Mouse (Mus musculus) C2C12 (cell line): ENCODE results near the gene Hddc3. TPM values are rescaled to one million over a fixed set of nuclear protein-coding genes. Genes with fewer than 3 reads are reported as not detected.
"Not testable (repeated sequence)": the region's sequence is repeated elsewhere in the genome, so short reads cannot be mapped to it uniquely, and the experiment has no call there.

Source experiments
- H3K27me3 ChIP-seq: one replicate; pipeline ENCODE4 v1.6.1; 2011; ENCODE audit not compliant: control insufficient read depth, insufficient read depth, insufficient read length
- H3K36me3 ChIP-seq: one replicate; pipeline ENCODE4 v1.6.1; 2011; ENCODE audit not compliant: control insufficient read depth, insufficient read depth
- H3K4me3 ChIP-seq: one replicate; pipeline ENCODE4 v1.5.1; 2011; ENCODE audit warnings: mild to moderate bottlenecking, control low read depth; ENCODE audit not compliant: poor library complexity, insufficient read depth, severe bottlenecking
- H3K79me2 ChIP-seq: one replicate; pipeline ENCODE4 v1.6.1; 2011; ENCODE audit not compliant: control insufficient read depth, insufficient read depth
- H3K79me3 ChIP-seq: one replicate; pipeline ENCODE4 v1.6.1; 2011; ENCODE audit warnings: low read depth, control low read depth
- H3ac ChIP-seq: one replicate; pipeline ENCODE3; 2011; ENCODE audit warnings: low read depth; ENCODE audit not compliant: control insufficient read depth, insufficient read length
- CEBPB ChIP-seq: IDR thresholded peaks from one replicate; pipeline ENCODE4 v1.6.1; 2011; ENCODE audit warnings: low read depth, mild to moderate bottlenecking, control low read depth, moderate library complexity
- CTCF ChIP-seq: IDR thresholded peaks from one replicate; pipeline ENCODE4 v1.5.1; 2011; ENCODE audit not compliant: control insufficient read depth, insufficient read depth, insufficient read length
- FOSL1 ChIP-seq: IDR thresholded peaks from one replicate; pipeline ENCODE4 v1.8.0; 2011; ENCODE audit warnings: mild to moderate bottlenecking, low read length; ENCODE audit not compliant: poor library complexity, insufficient read depth, severe bottlenecking
- MAX ChIP-seq: IDR thresholded peaks from one replicate; pipeline ENCODE4 v1.6.1; 2011; ENCODE audit warnings: mild to moderate bottlenecking, control low read depth
- MYOD1 ChIP-seq: IDR thresholded peaks from one replicate; pipeline ENCODE4 v1.6.1; 2011; ENCODE audit warnings: low read depth; ENCODE audit not compliant: control insufficient read depth, insufficient read length
- MYOG ChIP-seq: IDR thresholded peaks from one replicate; pipeline ENCODE4 v1.6.1; 2011; ENCODE audit not compliant: control insufficient read depth, insufficient read length; ENCODE audit errors: extremely low read depth
- USF1 ChIP-seq: IDR thresholded peaks from one replicate; pipeline ENCODE4 v1.6.1; 2011; ENCODE audit warnings: low read depth, mild to moderate bottlenecking, control low read depth, moderate library complexity
- polyA plus RNA-seq: library from polyadenylated mRNA; unstranded; fragments of >200 nt; fragmentation: generic; extraction: Trizol; gene quantifications from one replicate; pipeline ENCODE4 v1.2.1, GENCODE M21; 2012; ENCODE audit warnings: missing spikeins

The Hddc3 gene
- polyA plus RNA-seq, 1 experiment: 55.9 TPM

- no peaks in the 10 kb centered on the region for H3K27me3 ChIP-seq
- H3K4me3 ChIP-seq: no peak overlapping the region
- H3K79me3 ChIP-seq: peaks cover 9% of the 10 kb centered on the region
- H3K36me3 ChIP-seq: peaks cover 39% of the 10 kb centered on the region
- peaks cover 11% of the 10 kb centered on the region for H3K79me2 ChIP-seq
- no peak for TF ChIP-seq MAX
- H3ac ChIP-seq: no peak overlapping the region
Measured at GRCm38 (mm10) chr7:80318670-80319069, 24.2 kb upstream of the Hddc3 start.

GRCm38 (mm10) chr7:80319846-80320496 lies 22.9 kb upstream of the Hddc3 start:
- H3K27me3 ChIP-seq: no peaks in the 10 kb centered on the region
- peaks cover 11% of the 10 kb centered on the region for H3K79me2 ChIP-seq
- H3K36me3 ChIP-seq: peaks cover 26% of the 10 kb centered on the region
- H3ac ChIP-seq: no peak overlapping the region
- TF ChIP-seq CTCF: no peak
- no peak for TF ChIP-seq CEBPB
- no peak for TF ChIP-seq FOSL1
- H3K79me3 ChIP-seq: peaks cover 9% of the 10 kb centered on the region
- H3K4me3 ChIP-seq: no peak overlapping the region

- Histone ChIP-seq H3ac (peak overlapping the region; percentile 34), H3K27me3 (no peaks in the 10 kb centered on the region), H3K79me2 (peaks cover 11% of the 10 kb centered on the region), H3K79me3 (peaks cover 9% of the 10 kb centered on the region), H3K4me3 (peak overlapping the region; percentile 45), H3K36me3 (peaks cover 19% of the 10 kb centered on the region)
- TF ChIP-seq MAX (no peak), MYOG (no peak), FOSL1 (no peak), MYOD1 (no peak), USF1 (no peak), CTCF (no peak), CEBPB (no peak)
Measured at GRCm38 (mm10) chr7:80323336-80323735, 19.6 kb upstream of the Hddc3 start.

- no peaks in the 10 kb centered on the region for H3K27me3 ChIP-seq
- peaks cover 11% of the 10 kb centered on the region for H3K79me2 ChIP-seq
- H3ac ChIP-seq: peak within 1 kb of the TSS; percentile 83
- no peak for TF ChIP-seq FOSL1
- TF ChIP-seq MYOD1: no peak
- TF ChIP-seq USF1: no peak
- no peak for TF ChIP-seq CEBPB
- TF ChIP-seq MAX: peak; percentile 45
- peaks cover 19% of the 10 kb centered on the region for H3K36me3 ChIP-seq
- peaks cover 9% of the 10 kb centered on the region for H3K79me3 ChIP-seq
- peak within 1 kb of the TSS; percentile 45 for H3K4me3 ChIP-seq
Measured at GRCm38 (mm10) chr7:80324043-80324815, 18.7 kb upstream of the Hddc3 start, which contains the start of gene Rccd1. TSS of gene Rccd1 (minus strand) at chr7:80324454.

GRCm38 (mm10) chr7:80324816-80325119 lies 18.1 kb upstream of the Hddc3 start:
- not testable (repeated sequence) for H3K27me3 ChIP-seq, H3K4me3 ChIP-seq, H3K79me3 ChIP-seq, H3ac ChIP-seq
- peaks cover 15% of the 10 kb centered on the region for H3K36me3 ChIP-seq
- H3K79me2 ChIP-seq: peaks cover 11% of the 10 kb centered on the region

GRCm38 (mm10) chr7:80325292-80325868 lies 17.5 kb upstream of the Hddc3 start:
- no peak overlapping the region for H3ac ChIP-seq
- peaks cover 15% of the 10 kb centered on the region for H3K36me3 ChIP-seq
- TF ChIP-seq MYOD1: peak; percentile 7
- no peak for TF ChIP-seq FOSL1
- peaks cover 9% of the 10 kb centered on the region for H3K79me3 ChIP-seq
- peaks cover 11% of the 10 kb centered on the region for H3K79me2 ChIP-seq
- H3K27me3 ChIP-seq: no peaks in the 10 kb centered on the region
- H3K4me3 ChIP-seq: no peak overlapping the region
